Mouse (Mus musculus): ENCODE results near the gene Crnkl1.
A peak's percentile ranks its signal among the peaks of the same experiment; 100 is the strongest.

- TF ChIP-seq CTCF (IDR thresholded peaks at IDR 0.05; ENCODE audit: control insufficient read depth, insufficient read depth, low read length) (peak; percentile 49; the same call in 1 of the 2 replicates), POLR2A (IDR thresholded peaks at IDR 0.05; ENCODE audit: borderline replicate concordance, control insufficient read depth, low read depth, low read length) (peak; percentile 46; the same call in 1 of the 2 replicates)
Observed at GRCm38 (mm10) chr2:145903061-145903901, 31.5 kb downstream of the Crnkl1 start.
